Mouse (Mus musculus): ENCODE measurements around the gene Rfx1.

GRCm38 (mm10) chr8:84140838-84141237 lies 74.2 kb downstream of the Rfx1 start:
- TF ChIP-seq EP300 (IDR thresholded peaks at IDR 0.05; ENCODE audit: insufficient read depth, low read depth, low read length) = no peak
- TF ChIP-seq CTCF (IDR thresholded peaks at IDR 0.05) = no peak

Data from heart, adult 2 months (tissue).